Mouse (Mus musculus) bone marrow macrophage, adult 2 months (primary cell): Measurements from ENCODE around the gene Gm10972.

ENCODE experiments used
- CTCF ChIP-seq: IDR thresholded peaks from 2 replicates; pipeline ENCODE4 v1.5.1; 2012; ENCODE audit warnings: low read depth, mild to moderate bottlenecking, low read length, moderate library complexity
- POLR2A ChIP-seq: IDR thresholded peaks from 2 replicates; pipeline ENCODE4 v1.6.1; 2012; ENCODE audit warnings: mild to moderate bottlenecking, low read depth, low read length, borderline replicate concordance

GRCm38 (mm10) chr3:94624281-94624680 lies 18.6 kb upstream of the Gm10972 start:
- TF ChIP-seq CTCF (no peak), POLR2A (no peak)
